Mouse (Mus musculus): ENCODE results near the gene Nfat5.

Gene Nfat5

GRCm38 (mm10) chr8:107293641-107294628, 665 bp downstream of the Nfat5 start:
- DNase-seq, result peak; percentile 72 to 75

DNA sequence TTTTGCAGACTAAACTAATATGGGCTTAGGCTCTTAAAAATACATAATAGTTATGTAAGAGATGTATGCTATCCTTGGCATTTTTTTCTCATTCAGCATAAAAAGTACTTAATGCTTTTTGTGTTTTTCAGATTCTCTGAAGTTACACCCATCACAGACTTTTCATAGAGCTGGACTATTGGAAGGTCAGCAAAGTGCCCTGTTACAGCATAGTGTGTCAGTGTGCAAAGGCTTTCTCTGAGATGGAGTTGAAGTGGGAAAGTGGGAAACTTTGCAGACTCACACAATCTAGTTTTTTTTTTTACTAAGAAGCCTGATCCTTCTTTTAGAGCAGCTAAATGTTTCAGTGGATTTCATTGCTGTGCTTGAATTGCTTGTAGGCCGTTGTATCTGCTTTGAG, 2.2 kb downstream of the Nfat5 start:
- no peak for DNase-seq

DNA sequence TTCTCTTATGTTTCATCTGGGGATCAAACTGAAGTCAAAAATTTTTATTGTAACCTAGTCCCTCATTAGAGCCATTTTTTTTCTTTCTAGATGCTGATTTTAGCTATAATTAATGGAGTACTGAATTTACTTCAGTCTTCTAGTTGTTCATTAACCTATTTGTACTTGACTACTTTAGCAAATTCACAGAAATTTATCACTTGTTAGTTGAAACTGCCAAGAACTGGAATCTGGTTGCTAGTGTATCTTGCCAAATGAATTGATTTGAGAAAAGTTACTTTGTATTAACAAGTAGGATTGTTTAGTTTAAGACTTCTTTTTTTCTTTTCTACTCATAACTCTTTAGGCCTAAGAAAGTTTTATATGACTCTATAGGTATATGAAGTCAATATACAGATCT, 18.6 kb downstream of the Nfat5 start:
- DNase-seq, result no peak

DNA sequence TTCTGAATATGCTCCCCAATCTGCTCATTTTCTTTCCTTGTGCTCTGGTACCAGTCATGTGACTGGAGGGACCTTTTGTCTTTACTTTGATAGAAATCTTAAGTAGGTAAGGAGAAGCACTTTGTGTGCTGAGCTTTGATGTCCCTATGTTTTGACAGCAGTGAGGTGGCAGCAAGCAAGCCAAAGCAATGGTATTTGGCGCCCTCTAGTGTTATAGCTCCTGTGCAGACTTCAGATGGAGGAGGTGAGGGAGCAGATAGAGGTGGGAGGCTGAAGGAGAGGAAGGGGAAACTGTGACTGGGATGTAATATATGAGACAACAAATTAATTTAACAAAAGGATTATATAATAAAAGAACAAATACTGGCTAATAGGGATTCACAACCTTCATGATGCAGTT, 30.9 kb downstream of the Nfat5 start:
- peak; percentile 89 to 95 for DNase-seq

- no peak for DNase-seq
Measured at GRCm38 (mm10) chr8:107329595-107329994, 36.3 kb downstream of the Nfat5 start.

DNA sequence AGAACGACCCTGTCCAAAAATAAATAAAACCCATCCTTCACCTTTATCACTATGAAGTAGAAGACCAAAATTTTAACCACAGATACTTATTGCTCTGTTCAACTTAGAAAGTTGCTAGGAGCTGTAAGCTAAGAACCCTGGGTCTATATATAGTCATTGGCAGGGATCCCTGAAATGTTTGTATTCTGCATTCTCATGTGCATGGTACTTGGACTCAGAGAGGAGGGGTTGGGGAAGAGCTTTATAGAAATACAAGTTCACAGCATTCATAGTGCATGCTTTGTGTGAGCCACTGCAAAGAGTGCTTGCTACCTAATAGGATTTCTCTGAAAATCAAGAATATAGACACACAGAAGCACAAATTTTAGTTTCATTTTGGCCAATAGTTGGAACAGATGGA, 43.2 kb downstream of the Nfat5 start:
- no peak for DNase-seq

- no peak for DNase-seq
Measured at GRCm38 (mm10) chr8:107370311-107370710, 77.0 kb downstream of the Nfat5 start.

- DNase-seq, result no peak
Measured at GRCm38 (mm10) chr8:107377346-107377745, 84.1 kb downstream of the Nfat5 start.

GRCm38 (mm10) chr8:107380734-107381133, 87.5 kb downstream of the Nfat5 start:
- no peak for DNase-seq

DNA sequence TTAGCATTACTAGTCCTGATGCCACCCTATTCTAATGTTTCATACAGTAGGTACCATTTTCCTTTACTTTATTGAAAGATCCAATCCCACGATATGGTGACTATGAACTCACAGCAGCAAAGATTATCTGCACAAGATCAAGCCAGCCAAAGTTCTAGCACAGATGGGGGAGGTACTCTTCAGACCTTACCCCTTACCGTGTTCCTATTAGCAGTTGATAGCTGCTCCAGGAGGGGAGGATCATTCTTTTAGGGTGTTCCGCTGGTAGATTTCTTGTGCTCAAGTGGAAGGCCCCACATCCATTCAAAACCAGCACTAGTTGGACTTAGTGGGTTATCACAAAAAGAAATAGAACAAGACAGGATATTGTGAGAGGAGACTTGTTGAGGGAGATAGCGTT, 88.4 kb downstream of the Nfat5 start:
- no peak for DNase-seq

DNA sequence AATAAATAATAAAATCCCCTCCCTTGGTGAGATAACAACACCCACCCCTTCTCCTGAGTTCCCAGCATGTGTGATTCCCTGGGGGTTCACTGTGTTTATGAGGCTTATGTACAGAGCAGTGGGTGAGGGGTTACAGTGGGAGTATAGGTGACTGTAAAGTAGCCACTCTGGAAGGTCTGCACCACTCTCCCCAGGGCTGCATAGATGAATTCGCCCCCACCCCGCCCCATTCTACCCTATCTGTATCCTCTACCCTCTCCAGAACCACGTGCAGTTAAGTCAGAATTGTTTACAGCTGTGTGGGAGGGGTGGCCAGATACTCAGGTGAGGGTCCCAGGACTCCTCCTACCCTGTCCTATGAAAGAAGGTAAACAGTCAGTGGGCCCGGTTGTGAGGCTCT, 89.6 kb downstream of the Nfat5 start:
- no peak for DNase-seq

GRCm38 (mm10) chr8:107384651-107385050, 91.4 kb downstream of the Nfat5 start:
- DNase-seq, result no peak

- DNase-seq, result peak in 1 of 2 experiments; percentile 35
Measured at GRCm38 (mm10) chr8:107385063-107385462, 91.8 kb downstream of the Nfat5 start.

- DNase-seq, result peak in 1 of 2 experiments; percentile 39
Measured at GRCm38 (mm10) chr8:107386171-107386570, 92.9 kb downstream of the Nfat5 start.

GRCm38 (mm10) chr8:107386642-107387041, 93.4 kb downstream of the Nfat5 start:
- peak; percentile 44 to 58 for DNase-seq

- peak; percentile 78 to 79 for DNase-seq
Measured at GRCm38 (mm10) chr8:107387861-107388260, 94.6 kb downstream of the Nfat5 start.

DNA sequence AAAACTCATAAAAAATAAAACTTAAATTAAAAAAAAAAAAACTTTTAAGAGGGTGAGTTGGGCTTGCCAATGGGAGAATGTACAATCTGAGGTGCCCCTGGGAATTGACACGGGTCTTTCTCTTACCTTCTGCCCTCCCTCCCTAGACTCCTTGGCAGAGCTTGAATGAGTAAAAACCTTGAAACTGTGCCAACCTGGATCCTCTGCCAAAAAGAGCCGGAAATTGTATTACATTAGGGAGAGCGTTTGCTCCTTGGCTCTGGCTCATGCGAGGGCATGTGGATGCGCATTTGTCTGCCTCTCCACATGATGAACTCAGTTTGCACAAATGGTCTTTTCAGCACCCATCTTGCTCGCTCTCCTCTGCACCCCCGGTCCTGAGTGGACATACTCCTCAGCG, 96.3 kb downstream of the Nfat5 start:
- peak; percentile 95 to 96 for DNase-seq

- no peak for DNase-seq
Measured at GRCm38 (mm10) chr8:107390476-107391135, 97.3 kb downstream of the Nfat5 start.

DNA sequence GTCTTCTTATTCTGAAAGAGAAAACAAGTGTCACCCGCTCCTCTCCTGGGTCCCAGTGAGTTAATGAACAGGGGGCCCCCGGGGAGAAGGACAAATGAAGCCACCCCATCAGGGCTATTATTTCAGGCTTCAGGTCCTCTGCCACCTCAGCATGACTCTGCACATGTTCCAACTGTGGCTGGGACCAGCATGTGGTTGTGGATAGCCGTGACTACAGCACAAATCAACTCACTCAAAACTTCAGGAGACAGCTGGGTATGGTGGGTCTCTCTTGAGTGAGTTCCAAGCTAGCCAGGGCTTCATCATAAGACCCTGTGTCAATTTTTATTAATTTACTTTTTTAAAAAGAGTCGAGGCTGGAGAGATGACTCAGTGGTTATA, 97.9 kb downstream of the Nfat5 start:
- DNase-seq, result no peak

DNA sequence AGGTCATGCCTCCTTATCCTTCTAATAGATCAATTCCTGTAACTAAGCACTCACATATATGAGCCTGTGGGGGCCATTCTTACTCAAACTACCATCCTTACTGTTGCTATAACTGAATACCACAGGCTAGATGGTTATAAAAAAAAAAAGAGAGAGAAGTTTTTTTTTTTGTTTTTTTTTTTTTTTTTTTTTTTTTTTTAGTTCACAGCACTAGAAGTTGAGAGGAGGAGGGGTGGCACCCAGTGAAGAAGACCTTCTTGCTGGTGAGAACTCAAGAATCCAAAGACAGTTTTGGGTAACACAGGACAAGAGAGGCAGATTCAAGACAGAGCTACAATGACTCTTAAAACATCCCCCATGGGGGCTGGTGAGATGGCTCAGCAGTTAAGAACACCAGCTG, 102.1 kb downstream of the Nfat5 start:
- DNase-seq, result no peak

GRCm38 (mm10) chr8:107396106-107396670, 102.9 kb downstream of the Nfat5 start:
- DNase-seq, result peak in 1 of 2 experiments; percentile 33

- no peak for DNase-seq
Measured at GRCm38 (mm10) chr8:107397665-107398064, 104.4 kb downstream of the Nfat5 start.

- peak; percentile 86 to 92 for DNase-seq
Measured at GRCm38 (mm10) chr8:107399495-107399894, 106.2 kb downstream of the Nfat5 start.

- peak in 1 of 2 experiments; percentile 35 for DNase-seq
Measured at GRCm38 (mm10) chr8:107401866-107402265, 108.6 kb downstream of the Nfat5 start.

All from cerebellum, postnatal 10 days (tissue).